Mouse (Mus musculus) embryonic fibroblast, embryonic 13.5 days (primary cell): ENCODE data around the gene Eif3l.

ENCODE experiments used
- CTCF ChIP-seq: IDR thresholded peaks from 2 replicates; pipeline ENCODE4 v1.5.1; 2011; ENCODE audit warnings: mild to moderate bottlenecking, control low read depth, low read length, moderate library complexity, borderline replicate concordance; ENCODE audit not compliant: insufficient read depth
- POLR2A ChIP-seq: IDR thresholded peaks from 2 replicates; pipeline ENCODE4 v1.6.1; 2011; ENCODE audit warnings: low read depth, mild to moderate bottlenecking, control low read depth, low read length, moderate library complexity

DNA sequence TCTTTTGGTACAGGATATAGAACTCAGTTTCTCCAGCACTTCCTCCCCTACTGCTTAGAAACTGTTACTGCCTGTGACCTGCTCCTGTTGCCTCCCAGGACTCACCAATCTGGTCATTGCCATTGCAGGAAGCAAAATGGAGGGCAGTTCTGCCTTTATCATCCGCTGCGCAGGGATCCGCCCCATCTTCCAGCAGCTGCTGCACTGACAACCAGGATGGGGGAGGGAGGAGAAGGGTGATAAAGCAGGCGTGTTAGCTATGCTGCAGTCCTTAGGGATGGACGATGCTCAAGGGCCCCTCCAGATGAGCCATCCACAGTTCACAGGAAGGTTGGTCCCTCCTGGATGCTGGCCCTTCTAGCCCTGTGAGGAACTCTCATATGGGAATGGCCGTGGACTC, 17.1 kb upstream of the Eif3l start:
- no peak for TF ChIP-seq CTCF
- TF ChIP-seq POLR2A, result no peak
